Mouse (Mus musculus) thymus, adult 18-20 months (tissue): ENCODE data around the gene Selenow.
"Not testable (repeated sequence)": the region's sequence is repeated elsewhere in the genome, so short reads cannot be mapped to it uniquely, and the experiment has no call there.

ENCODE experiments used
- DNase-seq, 2 experiments: peaks; one replicate each; pipeline ENCODE4 v3.0.0; 2022; ENCODE audit warnings: mixed read lengths in 2 of 2

The Selenow gene

GRCm38 (mm10) chr7:15945721-15946536, 23.7 kb upstream of the Selenow start, which contains the start of gene Nop53:
Nop53 (minus strand) TSS chr7:15946074.
- peak; percentile 74 to 85 for DNase-seq

DNA sequence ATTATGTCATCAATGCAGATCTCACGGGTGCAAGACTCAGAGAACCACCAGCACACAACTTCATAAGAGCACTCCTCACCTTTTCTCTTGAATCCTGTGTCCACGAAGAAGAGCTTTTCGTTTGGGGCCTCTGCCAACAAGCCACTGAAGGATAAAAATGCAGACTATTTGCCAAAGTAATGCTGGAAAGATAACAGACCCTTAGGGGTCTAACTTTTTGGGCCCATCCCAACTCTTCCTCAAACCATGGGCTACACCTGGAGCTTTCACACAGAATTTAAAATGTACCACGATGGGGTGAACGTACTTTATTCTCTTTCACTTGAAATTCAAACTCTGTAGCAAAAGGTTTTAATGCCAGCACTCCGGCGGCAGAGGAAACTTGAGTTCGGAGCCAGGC, 23.0 kb upstream of the Selenow start:
- DNase-seq: no peak

GRCm38 (mm10) chr7:15944311-15944710, 22.1 kb upstream of the Selenow start:
- no peak for DNase-seq

DNA sequence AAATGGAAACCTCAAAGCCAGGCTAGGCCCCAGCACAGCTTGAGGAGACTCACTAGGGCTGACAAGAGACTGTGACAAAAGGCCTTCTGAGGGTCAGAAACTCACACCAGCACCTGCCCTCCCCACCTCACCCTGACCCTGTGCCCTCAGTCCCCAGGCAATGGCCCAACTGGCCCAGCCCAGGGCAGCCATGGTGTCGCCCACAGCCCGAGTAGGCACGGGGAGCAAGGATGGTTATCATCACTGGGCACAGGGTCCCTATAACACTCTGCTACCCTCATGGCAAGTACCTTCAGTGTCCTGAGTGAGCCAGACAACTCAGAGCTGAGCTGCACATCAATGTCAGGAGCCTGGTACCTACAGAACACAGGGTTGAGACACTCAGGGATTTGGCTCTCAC, 16.4 kb upstream of the Selenow start:
- no peak for DNase-seq

- no peak for DNase-seq
These were observed 15.3 kb upstream of the Selenow start for GRCm38 (mm10) chr7:15937491-15937890.

GRCm38 (mm10) chr7:15933437-15934359, 11.5 kb upstream of the Selenow start:
- DNase-seq: no peak

GRCm38 (mm10) chr7:15931635-15932034, 9.4 kb upstream of the Selenow start:
- no peak for DNase-seq

GRCm38 (mm10) chr7:15930543-15930942, 8.3 kb upstream of the Selenow start:
- DNase-seq: no peak

DNA sequence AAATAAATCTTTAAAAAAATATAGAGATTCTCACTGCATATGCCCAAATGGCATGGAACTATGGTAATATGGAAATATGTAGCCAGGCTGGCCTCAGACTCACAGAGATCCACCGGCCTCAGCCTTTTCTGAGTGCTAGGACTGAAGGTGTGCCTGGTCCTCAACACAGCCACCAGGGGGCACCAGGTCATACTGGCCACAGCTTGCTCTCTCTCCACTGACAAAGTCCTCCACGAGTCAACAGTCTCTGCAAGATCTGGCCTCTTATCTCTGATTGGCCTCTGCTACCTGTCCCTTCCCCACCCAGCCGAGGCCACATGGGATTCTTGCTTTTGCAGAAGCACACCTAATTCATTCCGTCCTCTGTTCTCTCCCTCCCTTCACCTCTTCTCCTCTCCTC, 7.7 kb upstream of the Selenow start:
- no peak for DNase-seq

GRCm38 (mm10) chr7:15921796-15922195, 406 bp downstream of the Selenow start:
- DNase-seq: peak; percentile 20 to 53

- no peak for DNase-seq
These were observed 1.5 kb downstream of the Selenow start for GRCm38 (mm10) chr7:15920645-15921190.

GRCm38 (mm10) chr7:15919947-15920346, 2.3 kb downstream of the Selenow start:
- no peak for DNase-seq

- no peak for DNase-seq
These were observed 3.8 kb downstream of the Selenow start for GRCm38 (mm10) chr7:15918371-15918770.

GRCm38 (mm10) chr7:15916996-15917395, 5.2 kb downstream of the Selenow start:
- DNase-seq: no peak

DNA sequence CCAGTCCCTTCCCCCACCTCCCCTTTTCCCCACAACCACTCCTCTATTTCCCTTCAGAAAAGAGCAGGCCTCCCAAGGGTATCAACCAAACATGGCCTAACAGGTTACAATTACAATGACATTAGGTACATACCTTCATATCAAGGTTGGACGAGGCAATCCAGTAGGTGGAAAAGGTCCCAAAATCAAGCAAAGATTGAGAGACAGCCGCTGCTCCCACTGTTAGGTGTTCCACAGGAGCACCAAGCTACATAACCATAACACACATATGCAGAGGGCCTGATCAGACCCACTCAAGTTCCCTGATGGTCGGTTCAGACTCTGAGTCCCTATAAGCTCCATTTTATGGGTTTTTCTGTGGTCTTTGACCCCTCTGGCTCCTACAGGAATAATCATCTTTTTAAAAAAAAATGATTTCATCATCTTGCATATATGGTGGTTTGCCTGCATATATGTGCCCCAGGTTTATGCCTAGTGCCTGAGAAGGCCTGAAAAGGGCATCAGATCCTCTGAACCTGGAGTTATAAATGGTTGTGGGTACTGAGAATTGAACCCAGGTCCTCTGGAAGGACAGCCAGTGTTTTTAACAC, 6.0 kb downstream of the Selenow start:
- DNase-seq: no peak

DNA sequence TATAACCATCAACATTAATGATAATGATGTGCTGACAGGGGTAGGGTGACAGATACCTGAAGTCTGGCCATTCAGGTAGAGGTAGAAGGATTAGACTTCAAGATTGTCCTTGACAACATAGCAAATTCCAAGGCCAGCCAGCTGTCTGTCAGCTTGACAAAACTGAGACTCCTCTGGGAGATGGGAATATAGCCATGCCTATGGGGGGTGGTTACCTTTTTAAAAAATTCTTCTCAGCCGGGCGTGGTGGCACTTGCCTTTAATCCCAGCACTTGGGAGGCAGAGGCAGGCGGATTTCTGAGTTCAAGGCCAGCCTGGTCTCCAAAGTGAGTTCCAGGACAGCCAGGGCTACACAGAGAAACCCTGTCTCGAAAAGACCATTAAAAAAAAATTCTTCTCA, 6.5 kb downstream of the Selenow start:
- not testable (repeated sequence) for DNase-seq

- no peak for DNase-seq
These were observed 7.5 kb downstream of the Selenow start for GRCm38 (mm10) chr7:15914751-15915150.

DNA sequence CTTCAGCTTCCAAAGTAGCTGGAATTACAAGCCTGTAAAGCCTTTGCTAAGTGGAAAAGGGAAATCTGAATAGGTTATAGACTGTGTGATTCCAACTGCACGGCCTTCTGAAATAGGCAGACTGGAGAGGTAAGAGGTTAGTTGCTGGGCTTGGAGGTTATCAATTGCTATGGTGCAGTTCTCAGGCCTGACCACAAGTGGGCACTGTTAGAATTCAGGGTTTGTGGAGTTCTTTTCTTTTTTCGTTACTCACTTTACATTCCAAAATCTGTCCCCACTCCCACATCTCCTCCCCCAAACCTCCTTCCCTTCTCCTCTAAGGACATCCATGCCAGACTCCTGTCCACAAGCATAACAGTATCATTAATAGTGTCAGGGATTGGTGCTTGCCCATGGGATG, 8.0 kb downstream of the Selenow start:
- DNase-seq: no peak

- peak; percentile 27 to 47 for DNase-seq
These were observed 10.0 kb downstream of the Selenow start for GRCm38 (mm10) chr7:15912183-15912582.

DNA sequence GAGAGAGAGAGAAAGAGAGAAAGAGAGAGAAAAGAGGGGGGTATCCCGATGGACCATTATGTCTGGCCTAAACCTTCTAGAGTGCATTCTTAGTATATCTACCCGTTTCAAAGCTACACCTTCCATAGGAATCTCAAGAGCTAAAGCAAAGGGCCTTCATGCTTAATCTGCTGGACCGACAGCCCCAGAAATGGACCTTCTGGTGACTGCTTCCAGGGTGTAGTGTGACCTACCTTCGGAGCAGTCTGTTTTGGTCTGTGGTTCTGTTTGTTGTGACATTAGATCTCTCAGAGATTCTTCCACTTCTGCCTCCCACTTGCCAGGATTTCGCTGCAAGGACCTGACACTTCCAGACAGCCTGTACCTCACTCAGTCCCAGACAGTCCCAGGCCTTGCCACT, 11.7 kb downstream of the Selenow start:
- DNase-seq: no peak

DNA sequence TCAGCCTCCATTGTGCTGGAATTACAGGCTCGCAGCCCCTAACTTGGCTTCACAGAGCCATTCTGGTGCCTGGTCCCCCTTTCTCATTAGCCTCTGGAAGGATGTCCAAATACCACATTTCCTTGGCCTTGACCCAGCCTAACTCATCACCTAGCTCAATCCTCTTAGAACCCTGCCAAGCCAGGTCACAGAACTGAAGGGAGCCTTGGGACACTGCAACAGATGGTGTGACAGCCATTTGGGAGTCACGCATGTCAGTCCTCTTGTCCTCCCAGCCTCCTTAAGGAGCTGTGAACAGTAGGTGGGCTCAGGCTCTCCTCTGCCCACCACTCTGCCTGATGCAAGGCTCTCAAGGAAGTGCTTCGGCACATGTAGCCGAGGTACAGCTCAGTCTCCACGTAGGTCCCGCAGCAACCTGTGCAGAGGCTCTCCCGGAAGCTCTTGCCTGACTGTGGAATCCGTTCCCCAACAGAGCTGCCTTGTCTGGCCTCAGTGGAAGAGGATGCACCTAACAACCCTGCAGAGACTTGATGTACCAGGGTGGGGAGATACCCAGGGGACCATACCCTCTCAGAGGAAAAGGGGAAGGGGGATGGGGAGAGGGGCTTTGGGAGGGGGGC, 14.1 kb downstream of the Selenow start:
- DNase-seq: no peak

- no peak for DNase-seq
These were observed 15.6 kb downstream of the Selenow start for GRCm38 (mm10) chr7:15906602-15907001.

GRCm38 (mm10) chr7:15905861-15906260, 16.3 kb downstream of the Selenow start:
- no peak for DNase-seq
